Mouse (Mus musculus) G1E-ER4 (cell line): ENCODE measurements around the gene Mill2. TPM values are rescaled to one million over a fixed set of nuclear protein-coding genes. Genes with fewer than 3 reads are reported as not detected.
"Not testable (repeated sequence)": the region's sequence is repeated elsewhere in the genome, so short reads cannot be mapped to it uniquely, and the experiment has no call there.

Source experiments
- GATA1 ChIP-seq: IDR thresholded peaks from one replicate; pipeline ENCODE4 v1.8.0; 2012; ENCODE audit warnings: low read length, inconsistent platforms
- polyA plus RNA-seq: library from polyadenylated mRNA; stranded (reverse); fragments of >175 nt; gene quantifications from 2 replicates; pipeline ENCODE4 v1.2.3, GENCODE M21; 2012

Mill2 gene
- polyA plus RNA-seq, 1 experiment = not detected

DNA sequence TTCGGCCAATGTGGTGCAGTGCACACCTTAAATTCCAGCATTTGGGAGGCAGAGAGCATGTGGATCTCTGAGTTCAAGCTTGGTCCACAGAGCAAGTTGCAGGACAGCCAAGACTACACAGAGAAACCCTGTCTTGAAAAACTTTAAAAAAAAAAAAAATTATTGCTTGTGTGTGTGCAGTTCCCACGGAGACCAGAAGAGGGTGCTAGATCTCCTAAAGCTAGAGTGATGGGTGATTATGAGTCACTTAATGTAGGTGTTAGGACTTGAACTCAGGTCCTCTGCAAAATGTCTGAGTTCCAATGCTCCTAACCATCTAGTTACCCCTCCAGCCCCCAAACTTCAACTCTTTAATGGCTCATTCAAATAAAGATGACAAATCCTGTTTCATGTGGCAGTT lies 28.7 kb downstream of the Mill2 start:
- TF ChIP-seq GATA1 = no peak

DNA sequence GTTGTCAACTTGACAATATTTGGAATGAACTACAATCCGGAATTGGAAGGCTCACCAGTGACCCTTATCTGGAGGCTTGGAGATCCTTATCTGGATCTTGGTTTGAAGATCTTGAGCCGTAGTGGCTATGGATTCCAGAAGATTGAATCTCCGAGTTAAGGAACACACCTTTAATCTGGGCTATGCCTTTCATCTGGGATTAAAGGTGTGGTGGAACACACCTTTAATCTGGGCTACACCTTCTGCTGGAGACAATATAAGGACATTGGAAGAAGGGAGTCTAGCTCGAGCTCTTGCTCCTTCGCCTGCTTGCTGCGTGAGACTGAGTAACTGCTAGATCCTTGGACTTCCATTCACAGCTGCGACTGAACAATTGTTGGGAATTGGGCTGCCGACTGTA lies 31.3 kb downstream of the Mill2 start, which contains the start of gene Pglyrp1:
Gene Pglyrp1 (plus strand): TSS at position 301 of the 400 bp plus-strand sequence.
- TF ChIP-seq GATA1 = not testable (repeated sequence)

DNA sequence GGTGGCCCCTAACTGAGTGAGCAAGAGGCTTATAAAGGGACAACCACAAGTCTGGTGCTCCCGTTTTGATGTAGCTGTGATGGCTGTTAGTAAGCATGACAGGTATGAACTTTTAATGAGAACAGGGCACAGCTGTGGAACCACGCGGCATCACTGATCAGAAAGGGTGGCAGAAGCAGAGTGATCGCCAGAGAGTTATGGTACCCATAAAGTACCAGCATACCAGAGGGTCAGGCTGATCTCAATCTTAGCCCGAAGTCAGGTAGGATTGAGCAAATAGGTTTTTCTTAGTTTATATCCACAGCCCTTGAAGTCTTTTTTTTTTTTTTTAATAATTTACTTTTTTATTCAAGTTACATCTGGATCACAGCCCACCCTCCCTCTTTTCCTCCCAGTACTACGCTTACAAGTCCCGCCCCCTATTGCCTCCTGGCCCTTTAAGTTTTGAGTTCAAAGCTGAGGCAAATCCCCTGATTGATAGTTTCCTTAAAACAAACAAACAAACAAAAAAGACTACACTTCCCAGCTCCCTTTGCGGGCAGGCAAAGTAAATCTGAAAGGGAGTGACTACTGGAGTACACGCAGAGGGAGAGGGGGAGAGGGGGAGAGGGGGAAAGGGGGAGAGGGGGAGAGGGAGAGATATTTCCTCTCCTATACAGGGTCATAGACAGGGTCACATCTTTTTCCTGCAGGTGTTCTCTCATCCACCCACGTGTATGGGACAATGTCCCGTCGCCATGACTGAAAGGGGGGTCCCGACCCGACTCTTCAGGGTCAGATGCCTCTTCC lies 32.4 kb downstream of the Mill2 start:
- TF ChIP-seq GATA1 = no peak

DNA sequence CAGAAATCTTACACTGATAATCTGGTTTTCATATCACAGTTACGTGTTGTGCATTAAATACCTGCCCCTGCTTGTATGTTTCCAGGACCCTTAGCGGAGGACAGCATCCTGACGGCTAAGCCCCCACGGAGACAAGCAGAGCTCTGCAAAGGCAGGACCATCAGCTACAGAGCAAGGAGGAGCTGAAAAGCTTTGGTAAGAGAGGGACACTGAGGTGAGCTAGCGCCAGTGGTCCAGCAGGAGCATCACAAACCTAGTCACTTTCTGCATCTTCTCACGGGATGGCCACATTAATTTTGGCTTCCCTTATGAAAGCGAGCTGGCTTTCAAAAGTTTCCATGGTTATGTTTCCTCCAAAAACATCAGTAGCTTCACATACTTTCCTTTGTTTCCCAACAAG lies 33.0 kb downstream of the Mill2 start:
- no peak for TF ChIP-seq GATA1

DNA sequence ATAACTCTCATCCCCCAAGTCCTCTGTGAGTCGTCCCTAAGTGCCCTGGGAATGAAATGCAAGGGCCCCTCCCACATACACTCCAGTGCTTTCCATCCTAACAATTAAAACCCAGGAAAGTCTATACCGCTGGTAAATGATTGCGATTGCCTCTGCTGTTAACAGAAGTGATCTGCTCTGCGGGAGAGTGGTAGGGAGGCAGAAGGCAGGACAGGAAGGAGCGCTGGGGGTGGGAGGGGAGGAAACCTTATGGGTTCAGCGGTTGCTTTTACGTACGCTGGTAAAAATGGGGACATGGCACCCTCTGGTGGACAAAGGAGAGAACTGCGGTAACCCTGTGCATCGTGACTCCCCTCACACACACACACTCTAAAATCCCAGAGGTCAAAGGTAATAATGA lies 33.5 kb downstream of the Mill2 start:
- TF ChIP-seq GATA1 = no peak

DNA sequence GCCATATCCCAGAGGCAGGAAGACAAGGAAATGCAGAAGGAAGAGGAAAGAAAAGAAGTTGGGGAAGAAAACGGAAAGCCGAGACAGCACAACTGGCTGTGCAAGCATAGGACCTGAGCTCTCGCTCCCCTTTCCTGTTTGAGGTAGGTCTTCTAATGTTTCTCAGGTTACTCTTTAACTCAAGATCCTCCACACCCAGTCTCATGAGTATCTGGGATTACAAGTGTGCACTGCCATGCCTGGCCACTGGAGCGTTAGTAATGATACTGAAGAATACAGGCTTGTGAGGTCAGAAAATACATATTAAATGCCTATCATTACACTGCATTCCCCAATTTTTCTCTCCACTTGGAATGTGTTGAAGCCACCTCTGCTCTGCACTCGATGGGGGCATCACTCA lies 35.6 kb downstream of the Mill2 start:
- TF ChIP-seq GATA1 = no peak

DNA sequence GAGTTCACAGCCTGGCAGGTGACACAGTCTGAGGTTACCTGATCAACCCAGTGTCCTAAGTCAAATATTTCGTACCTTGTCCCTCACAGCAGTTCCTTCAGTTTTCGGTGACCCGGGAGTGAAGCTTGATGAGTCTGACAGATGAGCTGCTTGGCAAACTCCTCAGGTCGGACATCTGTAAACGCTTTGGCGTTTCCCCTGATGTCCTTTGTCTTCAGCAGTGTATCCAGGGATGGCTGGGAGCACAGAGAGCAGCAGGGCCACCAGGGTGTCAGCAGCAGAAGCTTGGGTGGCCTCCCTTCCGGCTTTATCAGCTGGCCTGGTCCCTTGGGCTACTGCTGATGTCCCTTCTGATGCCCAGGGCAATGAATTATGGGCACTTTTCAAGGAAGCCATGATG lies 38.9 kb downstream of the Mill2 start:
- no peak for TF ChIP-seq GATA1

DNA sequence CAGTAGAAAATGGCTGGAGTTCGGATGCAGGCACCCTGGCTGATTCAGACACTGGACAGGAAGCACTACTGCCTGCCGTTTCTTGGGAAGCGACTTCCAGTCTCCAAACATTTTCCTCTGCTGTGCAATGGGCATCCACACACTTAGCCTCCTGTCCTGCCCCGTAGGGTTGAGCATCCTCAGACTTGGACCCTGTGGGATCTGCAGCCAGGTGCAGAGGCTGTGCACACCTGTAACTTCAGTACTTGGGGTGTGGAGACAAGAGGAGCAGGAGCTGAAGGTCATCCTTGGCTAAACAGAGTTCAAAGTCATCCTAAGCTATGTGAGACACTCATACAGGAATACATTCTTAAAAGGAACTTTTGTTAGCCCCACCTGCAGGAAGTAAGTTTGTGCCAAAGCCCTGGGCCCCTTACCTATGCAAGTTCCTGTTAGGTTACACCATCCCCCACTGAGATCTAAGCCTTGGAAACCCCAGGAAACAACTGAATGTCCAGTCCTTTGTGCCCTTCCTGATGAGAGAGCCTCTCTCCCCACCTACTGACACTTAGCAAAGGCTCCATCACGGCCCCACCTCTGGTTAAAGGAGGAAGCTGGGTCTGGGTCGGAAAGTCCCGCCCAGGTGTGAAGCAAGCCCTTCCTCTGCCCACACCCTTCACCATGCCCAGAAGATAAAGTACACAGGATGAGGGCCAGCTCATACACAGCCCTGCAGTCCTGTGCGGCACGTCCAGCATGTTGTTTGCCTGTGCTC lies 44.4 kb downstream of the Mill2 start:
- no peak for TF ChIP-seq GATA1

DNA sequence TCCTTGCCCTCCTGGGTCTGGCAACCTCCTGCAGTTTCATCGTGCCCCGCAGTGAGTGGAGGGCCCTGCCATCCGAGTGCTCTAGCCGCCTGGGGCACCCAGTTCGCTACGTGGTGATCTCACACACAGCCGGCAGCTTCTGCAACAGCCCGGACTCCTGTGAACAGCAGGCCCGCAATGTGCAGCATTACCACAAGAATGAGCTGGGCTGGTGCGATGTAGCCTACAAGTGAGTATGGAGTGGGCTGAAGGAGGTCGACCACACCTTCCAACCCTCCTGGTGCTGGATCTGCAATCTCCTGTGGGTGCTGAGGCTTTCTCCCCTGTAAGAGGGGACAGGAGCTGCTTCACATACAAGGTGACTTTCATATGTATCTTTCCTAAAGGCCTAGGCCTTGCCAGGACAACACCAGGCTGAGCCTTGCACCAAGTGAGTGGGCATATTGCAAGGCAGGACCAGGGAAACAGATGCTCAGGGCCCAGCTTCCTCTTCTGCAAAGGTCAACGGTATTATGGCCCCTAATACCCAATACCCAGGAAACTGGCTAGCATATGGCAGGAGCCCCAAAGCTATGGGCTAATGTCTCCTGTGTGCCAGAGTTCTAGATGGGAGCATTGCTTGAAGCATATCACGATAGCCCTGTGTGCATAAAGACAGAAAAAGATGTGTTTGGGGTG lies 45.1 kb downstream of the Mill2 start:
- TF ChIP-seq GATA1 = no peak

DNA sequence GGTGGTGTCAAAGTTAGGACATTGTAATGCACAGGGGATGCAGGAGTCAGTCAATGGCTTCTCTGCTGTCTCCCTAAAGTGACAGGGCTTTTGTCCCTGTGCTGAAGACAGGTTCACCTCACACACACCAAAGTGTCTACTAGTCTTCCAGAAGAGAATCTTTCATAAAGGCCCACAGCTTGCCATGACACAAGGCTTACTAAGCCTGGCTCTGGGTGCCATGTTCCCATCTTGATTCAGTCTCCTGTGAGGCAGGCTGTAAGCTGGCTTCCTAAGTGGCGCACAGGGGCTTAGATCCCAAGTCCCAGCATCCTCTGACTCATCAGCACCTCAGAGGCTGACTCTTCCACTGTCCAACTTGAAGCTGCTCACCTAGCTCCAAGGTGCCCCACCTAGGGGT lies 47.2 kb downstream of the Mill2 start:
- TF ChIP-seq GATA1 = no peak

DNA sequence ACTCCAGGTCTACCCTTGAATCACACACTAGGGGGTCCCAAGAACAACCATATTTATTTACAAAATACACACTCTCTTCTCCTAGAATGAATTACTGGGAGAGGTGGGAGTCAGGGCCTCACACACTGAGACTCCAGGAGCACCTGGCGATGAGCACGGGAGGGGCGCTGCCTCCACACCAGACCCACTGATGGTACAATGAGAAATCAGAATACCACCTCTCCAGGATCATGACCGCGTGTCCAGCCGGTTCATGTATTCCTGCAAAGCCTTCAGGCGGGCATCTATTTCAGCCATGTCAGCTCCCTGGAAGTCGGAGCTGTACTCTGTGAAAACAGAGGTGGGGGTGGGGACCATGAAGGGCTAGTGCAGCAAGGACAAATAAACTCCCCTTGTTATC lies 51.1 kb downstream of the Mill2 start:
- no peak for TF ChIP-seq GATA1

DNA sequence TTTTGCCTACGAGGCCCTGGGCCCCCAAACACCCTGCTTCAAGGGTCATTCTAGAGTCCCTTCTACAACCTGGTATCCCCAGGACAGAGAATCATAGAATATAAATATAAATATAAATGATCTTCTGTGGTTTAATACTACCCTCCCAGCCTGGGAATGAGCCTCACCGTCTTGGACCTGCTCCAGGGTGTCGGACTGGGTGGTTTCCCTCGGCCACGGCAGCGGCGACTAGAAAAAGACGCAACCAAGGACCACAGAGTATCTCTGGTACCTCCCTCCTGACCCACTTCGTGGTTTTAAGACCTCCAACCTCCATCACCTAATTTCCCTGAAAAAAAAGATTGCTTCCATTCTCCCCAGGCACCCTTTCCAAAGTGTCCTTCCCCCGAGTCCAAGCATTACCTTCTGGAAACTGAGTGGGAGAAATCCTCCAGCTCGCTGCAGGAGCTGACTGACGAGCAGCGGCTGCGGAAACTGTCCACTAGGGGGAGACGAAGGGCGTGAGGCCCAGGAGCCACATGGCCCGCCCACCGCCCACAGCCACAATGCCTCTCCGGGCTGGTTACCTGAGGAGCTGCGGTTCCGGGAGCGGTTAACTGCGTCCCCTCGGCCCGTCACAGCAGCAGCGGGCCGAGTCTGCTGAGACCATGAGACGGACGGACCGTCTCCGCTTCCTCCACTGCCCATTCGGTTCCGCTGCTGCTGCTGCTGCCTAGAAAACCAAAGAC lies 52.3 kb downstream of the Mill2 start:
- TF ChIP-seq GATA1 = no peak

DNA sequence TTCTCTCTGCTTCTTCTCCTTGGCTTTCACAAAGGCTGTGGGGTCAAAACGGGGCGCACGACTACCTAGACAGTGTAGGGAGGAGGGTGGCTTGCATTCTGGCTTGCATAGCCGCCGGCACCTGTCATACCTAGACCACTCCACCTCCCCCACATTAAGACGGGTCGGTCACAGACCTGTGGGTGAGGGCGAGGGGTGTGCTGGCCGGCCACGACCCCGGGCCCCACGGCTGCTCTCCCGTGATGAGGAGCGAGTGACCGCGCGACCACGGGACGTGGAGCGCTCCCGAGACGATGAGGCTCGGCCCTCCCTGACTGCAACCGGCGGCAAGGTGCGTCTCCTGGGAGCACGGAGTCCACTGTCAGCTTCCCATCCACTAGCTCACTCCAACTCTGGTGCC lies 53.2 kb downstream of the Mill2 start:
- TF ChIP-seq GATA1 = no peak

DNA sequence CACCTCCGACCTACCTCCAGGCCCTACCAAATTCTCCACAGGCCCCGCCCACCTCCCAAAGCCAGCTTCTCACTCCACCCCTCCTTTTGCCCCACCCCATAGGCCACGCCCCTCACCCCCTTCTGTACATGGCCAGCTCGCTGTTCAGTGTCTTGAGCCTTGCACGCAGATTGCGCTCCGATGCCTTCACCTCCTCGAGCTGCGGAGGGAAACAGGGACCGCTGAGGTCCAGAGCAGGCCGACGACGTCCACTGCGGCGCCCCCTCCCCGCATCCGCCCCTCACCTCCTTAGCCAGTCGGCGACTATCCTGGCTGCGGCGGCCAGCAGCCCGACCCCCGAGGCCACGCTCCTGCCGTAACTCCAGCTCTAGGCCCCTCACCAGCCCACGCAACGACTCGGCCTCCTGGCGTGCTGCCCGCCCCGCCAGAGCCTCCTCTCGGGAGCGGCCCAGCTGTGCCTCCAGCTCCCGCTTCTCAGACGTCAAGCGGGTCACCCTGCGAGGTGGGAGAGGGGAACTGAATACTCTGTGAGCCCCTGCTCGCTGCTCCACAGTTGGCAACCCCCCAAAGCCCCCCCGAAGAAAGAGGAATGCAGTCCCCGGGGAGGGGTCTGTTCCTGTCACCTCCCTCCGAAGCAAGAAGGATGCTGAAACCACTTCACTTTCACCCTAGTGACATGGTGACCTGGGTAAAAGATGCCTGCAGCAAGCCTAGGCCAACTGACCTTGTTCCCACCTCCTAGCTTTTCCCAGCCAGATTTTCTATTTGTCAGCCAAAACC lies 54.1 kb downstream of the Mill2 start:
- no peak for TF ChIP-seq GATA1

DNA sequence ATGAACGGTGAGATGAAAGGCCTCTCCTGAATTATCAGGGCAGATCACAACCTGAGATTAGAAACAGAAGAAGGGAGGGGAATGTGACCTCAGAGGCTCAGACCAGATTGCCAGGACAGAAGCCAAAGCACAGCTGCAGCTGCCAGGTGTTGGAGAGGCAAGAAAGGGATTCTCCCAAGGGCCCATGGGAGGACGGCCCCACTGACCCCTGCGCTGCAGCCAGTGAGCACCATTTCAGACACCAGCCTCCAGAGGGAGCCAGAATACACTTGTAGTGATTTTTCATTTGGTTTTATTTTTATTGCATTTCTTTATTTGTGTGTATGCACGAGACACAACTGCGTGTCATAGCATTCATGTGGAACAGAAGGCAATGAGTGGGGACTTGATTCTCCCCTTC lies 56.8 kb downstream of the Mill2 start:
- TF ChIP-seq GATA1 = no peak
